Mouse (Mus musculus) urinary bladder, adult 2 months (tissue): ENCODE results near the gene Gsg1l. TPM values are rescaled to one million over a fixed set of nuclear protein-coding genes. Genes with fewer than 3 reads are reported as not detected.

Experiments
- DNase-seq: peaks from one replicate; pipeline ENCODE4 v3.0.0; 2022; ENCODE audit warnings: low spot score
- polyA plus RNA-seq: library from polyadenylated mRNA; depleted of rRNA; stranded (reverse); fragments of >200 nt; gene quantifications from 2 replicates; pipeline ENCODE4 v1.2.3, GENCODE M21; 2012

The Gsg1l gene
- polyA plus RNA-seq, 1 experiment: 0.63 TPM

DNA sequence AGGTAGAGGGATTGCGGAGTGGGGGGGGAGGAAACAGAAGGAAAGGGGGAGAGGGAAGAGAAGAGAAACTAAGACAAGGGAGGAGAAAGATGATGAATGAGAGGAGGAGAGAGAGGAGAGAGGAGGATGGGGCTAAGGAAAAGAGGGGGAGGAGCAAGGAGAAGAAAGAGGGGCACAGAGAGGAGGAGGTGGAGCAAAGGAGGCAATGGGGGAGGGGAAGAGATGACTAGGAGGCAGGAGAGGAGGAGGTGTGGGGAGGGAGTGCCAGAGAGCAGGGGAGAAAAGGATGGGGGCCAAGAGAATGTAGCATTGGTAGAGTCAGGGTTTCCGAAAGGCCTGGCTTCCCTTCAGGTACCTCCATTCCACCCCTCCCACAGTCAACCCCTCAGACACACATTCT is 147.9 kb downstream of the Gsg1l start:
- no peak for DNase-seq

DNA sequence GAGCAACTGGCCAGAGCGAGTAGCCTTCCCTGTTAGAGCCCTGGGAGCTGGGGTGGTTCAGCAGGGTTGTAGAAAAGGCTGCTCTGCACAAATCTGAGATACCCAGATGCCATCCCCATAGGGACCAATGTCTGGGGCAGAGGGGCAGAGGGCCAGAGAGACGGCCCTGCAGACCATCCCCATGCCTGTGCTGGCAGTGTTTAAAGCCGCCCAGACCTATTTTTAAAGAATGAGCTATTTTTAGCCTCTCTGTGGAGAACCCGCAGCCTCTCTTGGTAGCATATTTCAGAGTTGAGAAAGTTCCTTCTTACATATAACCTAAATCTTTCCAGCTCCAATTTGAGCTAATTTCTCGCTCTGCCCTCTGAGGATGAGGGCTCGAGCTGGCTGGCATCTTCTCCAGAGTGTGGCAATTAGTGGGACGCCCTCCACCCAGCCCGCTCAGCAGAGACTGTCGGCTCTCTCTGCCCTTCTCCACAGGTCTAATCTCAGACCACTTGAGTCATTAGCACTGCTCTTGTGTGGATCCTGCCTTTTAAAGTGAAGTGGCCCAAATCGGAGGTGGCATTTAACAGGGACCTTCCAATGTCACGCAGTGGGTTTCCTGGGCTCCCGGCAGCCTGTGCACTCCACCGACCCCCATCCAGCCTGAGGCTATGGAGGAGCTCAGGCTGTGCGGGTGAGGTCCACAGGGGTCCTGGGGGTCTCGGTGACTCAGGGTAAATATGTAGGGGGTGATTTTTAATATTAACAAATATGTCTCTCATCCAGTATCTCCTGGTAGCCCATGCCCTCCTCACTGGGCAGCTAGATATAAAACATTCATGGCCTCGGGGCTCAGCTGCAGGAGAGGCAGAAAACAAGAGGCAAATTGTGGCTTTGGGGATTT is 148.6 kb downstream of the Gsg1l start:
- no peak for DNase-seq

DNA sequence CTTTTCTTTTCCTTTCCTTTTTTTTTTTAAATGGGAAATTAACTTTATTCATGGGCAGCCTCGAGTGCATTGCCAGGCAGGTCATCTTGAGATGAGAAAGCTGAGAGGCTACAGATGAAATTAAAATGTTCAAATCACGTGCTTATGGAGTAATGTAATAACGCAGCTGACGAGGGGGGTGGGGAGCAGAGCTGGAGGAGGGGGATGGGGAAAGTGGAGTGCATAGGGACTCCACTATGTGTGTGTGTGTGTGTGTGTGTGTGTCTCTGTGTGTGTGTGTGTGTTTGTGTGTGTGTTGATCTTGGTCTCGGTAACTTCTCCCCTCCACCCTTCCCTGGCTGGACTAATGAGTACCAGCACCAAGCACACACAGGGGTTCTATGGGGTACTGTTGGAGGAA is 150.6 kb downstream of the Gsg1l start:
- no peak for DNase-seq

DNA sequence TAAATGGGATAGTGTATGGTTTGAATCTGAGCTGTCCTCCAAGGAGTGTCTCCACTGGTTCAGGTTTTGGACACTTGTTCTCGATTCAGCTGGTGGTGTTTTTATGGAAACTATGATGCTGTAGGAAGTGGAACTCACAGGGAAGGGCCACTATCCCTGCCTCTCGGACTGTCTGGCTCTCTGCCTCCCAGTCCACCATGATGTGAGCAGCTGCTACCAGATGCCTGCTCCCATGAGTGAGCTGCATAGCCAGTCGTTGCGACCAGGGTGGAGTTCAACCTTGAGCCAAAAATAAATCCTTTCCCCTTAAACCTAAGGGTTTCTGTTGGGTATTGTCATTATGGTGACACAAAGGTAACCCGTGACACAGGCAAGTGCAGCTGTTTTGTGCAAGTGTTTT is 158.2 kb downstream of the Gsg1l start:
- no peak for DNase-seq

DNA sequence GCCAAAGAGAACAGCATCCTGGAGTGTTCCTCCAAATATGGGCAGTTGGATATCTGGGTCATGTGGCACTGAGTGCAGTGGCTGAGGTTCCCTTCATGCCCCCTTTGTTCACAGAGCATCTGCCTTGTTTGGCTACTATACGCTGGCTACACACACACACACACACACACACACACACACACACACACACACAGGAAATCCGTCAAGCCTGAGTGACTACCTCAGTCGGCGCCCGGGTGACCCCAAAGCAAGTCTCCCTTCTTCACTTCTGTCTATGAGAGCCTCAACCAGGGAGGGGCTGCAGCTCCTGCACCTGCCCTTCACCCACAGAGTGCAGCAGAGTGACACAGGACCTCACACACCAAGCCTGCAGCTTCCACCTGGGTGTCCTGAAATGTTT is 161.4 kb downstream of the Gsg1l start:
- no peak for DNase-seq

DNA sequence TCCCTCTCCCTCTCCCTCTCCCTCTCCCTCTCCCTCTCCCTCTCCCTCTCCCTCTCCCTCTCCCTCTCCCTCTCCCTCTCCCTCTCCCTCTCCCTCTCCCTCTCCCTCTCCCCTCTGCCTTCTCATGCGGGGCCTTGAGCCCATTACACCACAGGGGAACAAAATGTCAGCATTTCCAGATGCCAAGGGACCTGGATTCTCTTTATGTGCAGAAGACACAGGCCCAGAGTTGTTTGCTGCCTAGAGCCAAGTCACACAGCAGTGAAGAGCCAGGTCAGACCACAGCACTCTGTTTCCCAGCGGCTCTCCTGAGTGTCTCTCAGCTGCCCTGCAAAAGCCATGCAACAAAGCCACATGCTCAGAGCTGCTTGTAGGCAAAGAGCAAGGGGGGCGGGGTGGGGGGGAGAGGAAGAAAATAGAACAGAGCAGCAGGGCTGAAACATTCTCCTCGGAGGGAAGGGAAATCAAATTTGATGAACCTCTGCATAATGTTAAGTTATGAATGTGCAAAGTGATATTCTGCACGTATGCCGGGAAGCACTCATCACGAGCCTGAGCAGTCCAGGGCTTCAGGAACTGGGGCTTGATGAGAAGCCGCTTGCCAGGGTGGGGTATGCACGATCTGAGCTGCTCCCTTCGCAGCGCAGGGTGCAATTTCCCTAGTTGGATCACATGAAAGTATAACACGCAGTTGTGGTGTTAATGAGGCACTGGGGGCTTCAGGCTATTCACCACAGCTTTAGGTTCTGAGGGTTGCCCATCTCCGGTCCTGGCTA is 181.6 kb downstream of the Gsg1l start:
- DNase-seq: no peak

DNA sequence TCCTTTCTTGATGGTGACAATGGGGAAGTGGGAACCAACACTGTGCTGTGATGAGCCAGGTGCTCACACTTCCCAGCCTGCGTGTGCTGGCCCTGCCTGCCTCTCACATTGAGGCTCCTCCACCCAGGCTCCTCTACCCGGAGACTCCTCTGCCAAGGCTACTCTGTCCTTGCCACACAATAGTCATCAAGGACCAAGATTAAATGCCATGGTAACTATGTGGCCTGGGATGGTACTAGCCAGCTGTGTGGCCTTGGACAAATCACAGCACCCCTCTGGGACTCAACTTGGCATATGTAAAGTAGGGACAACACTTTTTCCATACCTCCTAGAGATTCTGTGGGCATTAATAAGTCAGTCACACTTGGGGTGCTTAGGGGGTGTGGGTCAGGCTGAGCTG is 182.3 kb downstream of the Gsg1l start:
- DNase-seq: no peak

DNA sequence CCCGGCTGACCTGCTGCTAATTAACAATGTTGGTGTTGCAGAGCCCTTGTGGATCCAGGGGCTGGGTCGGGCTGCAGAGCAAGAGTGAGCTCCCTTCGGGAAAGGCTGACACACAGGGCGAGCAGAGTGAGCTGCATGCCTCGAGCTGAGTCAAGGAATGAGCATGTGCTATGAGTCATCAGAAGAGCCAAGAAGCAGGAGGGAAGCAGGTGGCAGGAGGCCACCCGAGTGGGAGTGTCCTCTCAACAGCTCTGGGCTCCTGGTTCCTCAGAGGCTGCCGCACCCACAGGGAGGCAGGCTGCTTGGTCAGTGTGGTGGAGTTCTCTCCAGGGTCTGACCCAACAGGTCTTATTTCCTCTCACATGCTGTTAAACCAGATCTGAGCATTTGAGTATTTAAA is 183.2 kb downstream of the Gsg1l start:
- DNase-seq: peak; percentile 51

DNA sequence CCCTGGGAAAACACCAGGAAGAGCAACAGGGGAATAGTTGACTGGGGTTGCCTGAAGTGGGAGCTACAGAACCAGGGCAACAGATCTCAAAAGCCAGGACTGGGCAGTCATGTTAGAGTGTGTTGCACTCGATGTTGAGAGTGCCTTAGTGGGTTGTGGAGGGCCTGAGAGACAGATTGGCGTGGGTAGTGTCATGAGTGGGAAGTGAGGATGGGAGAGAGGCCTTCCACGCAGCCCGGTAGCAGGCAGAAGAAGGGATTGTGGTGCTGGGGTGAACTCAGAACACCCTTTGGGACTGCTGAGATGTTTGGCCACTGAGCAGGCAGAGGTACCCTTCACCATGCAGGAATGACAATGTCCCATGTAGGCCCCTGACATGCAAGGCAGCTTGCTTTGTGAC is 185.2 kb downstream of the Gsg1l start:
- DNase-seq: no peak

DNA sequence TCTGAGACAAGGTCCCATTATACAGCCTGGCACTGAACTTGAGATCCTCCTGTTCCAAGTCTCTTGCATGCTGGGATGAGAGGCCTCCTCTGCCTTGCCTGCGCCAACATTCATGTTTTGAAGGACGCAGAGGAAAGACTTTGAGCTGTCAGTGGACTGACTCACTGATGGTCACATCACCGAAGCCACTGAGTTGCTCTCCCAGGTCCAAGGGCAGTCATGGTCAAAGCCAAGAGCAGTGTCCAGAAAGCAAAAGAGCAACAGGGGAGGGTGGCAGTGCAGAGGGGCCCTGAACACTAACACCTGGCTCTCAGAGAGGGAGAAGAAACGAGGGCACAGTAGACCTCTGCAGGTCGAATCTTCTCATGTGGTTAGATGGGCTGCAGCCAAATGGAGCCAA is 188.6 kb downstream of the Gsg1l start:
- DNase-seq: no peak

DNA sequence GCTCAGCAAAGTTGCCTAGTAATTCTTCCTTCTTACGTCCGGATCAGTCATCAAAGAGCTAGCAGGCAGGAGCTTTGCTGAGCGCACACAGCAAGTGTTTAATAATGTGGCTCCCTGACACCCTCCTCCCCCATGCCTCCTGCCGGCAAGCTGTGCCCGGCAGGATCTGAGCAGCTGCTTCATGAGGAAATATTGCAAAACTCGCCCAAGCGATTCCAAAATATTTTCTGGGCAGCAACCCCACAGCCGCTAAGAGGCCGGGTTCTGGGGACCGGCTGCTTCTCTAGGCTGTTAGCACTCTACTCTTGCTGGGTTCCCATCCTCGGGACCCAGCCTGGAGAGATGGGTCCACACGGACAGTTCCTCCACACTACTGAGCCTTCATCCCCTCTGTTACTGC is 193.8 kb downstream of the Gsg1l start:
- DNase-seq: no peak

DNA sequence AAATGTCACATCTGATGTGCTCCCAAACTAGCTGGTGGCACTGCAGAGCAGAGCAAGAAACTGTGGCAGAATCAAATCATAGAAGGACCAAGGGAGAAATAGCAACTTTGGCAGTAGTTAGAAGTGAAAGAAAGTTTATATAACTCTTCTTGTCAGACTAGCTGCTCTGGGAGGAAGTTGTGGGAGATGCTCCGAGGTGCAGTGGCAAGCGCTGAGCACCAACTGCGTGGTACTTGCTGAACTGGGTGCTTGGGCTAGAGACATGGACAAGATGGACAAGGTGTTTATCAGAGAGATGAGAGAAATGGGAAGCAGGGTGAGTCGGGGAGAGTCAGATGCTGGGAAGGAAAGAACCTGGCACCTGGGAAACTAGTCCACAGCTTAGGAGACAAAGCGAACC is 194.4 kb downstream of the Gsg1l start:
- no peak for DNase-seq

DNA sequence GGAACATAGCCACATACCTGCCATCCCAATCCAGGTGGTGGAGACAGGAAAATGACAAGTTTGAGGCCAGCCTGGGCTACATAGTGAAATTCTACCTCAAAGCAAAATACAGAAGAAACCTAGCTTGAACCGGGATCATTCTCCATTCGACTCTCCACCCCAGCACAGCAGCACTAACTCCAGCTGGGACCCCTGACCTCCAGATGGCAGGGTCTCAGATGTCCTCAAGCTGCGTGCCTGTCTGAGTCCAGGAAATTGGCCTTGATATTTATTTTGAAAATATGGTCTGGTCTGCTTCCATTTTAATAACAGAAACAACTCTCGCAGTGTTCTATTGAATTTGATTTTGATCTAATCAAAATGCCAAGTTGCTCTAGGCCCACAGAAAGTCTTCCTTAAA is 195.1 kb downstream of the Gsg1l start:
- no peak for DNase-seq

DNA sequence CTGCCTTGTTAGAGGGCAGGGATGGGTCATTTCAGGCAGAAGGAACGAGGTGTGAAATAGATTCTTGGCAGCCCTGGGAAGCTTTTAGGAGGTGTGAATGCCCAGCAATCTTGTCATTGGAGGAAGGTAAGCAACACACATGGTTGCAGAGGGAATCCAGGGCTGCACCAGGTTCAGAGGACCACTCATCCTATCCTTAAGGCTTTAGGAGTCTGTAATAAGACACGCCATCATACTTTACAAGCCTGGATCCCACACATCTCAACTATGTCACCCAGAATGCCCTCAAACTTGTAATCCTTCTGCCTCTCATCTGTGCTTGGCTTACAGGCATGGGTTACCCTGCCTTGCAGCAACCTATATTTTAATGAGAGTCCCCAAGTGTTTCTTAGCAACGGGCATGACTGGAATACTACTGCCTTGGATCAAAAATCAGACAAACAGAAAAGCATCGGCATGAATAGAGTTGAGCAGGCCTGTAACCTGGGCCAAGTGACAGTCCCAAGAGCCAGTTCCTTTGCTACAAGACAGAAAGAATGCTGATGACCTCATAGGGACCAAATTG is 196.0 kb downstream of the Gsg1l start:
- DNase-seq: no peak

DNA sequence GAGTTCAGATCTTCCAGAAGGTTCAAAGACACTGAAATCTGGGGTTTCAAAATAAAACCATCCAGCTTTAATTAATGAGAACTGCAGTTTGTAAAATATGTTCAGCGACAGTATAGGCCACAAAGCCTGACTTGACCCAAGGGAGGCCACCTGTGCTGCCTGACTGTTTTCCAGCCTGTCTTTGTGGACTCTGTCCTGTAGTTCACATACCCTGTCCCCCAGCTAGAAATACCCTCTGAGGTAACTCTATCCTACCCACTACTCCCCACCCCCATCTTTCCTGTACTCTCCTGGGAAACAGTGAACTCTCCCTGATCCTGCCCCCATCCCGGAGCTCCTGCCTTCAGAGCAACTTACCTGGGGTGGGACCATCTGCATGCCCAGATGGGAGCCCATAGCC is 199.0 kb downstream of the Gsg1l start:
- DNase-seq: no peak

DNA sequence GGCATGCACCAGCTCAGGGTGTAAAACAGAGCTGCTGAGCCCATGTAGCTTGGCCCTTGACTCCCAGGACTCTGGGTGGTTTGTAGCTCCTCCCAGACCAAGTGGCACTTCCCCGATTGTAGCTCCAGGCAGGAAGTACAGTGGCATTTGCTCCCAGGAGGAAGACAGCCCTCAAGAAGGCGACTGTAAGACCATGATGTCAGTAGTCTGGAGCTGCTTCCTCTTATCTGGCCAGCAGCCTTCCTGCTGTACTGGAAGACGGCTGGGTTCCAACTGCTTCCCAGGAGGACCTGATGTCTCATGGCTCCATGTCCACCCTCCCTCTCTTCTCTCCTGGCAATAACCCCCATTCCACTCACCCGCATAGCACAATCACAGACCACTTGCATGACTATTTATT is 204.2 kb downstream of the Gsg1l start:
- no peak for DNase-seq

DNA sequence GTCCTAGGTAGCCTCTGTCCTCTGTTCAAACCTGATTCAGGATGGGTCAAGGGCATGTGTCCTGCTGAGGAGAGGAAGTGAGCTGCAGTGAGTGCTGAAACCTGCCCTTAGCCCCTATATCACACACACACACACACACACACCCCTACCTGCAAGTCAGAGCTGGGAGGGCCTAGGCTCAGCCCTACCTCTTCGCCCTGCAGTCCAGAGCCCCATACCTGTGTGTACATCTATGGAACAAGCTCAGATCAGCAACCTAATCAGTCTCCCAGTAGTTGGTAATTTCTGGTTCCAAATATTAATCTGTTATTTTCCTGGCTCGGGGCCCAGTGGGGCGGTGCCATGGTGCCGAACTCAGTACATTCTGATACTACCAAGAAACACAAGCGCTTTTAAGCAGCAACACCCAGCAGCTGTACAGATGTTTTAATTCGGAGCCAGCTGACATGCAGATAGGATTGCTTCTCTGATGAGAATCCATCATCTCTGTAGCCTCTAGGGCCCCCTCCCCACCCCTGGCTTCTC is 208.2 kb downstream of the Gsg1l start:
- DNase-seq: no peak

DNA sequence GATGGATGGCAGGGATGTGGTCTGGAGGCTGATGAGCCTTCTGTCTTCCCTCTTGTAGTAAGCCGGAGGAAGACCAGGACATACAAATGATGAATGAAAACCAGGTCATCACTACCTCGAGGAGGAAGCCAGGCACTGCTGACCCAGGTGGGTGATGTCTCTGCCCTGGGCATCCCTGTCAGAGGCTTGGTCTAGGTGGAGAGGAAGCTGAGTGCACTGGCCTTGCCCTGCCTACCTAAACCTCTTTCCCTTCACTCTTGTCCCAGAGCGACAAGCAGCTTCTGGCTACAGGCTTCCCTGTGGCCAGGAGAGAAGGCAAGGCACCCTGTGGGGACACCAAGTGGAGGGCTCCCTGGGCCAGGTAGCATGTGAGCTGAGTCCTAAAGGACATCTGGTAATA is 209.3 kb downstream of the Gsg1l start:
- no peak for DNase-seq

DNA sequence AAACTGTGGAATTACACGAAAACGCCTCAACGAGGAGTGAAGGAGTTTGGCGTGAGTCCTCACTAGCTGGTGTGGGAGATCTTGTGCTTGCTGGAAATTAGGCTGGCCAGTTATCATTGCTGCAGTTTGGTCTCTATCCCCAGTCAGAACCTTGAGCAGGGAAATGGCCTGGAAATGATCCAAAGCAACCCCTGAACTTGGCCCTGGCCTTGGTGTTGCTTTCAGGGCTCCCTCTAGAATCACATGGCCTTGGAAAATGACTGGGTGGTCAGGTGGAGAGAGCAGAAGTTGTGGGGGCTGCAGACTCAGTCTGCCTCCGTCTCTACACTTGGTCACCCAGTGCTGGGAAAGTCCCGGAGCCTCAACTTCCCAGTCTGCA is 210.0 kb downstream of the Gsg1l start:
- DNase-seq: no peak

DNA sequence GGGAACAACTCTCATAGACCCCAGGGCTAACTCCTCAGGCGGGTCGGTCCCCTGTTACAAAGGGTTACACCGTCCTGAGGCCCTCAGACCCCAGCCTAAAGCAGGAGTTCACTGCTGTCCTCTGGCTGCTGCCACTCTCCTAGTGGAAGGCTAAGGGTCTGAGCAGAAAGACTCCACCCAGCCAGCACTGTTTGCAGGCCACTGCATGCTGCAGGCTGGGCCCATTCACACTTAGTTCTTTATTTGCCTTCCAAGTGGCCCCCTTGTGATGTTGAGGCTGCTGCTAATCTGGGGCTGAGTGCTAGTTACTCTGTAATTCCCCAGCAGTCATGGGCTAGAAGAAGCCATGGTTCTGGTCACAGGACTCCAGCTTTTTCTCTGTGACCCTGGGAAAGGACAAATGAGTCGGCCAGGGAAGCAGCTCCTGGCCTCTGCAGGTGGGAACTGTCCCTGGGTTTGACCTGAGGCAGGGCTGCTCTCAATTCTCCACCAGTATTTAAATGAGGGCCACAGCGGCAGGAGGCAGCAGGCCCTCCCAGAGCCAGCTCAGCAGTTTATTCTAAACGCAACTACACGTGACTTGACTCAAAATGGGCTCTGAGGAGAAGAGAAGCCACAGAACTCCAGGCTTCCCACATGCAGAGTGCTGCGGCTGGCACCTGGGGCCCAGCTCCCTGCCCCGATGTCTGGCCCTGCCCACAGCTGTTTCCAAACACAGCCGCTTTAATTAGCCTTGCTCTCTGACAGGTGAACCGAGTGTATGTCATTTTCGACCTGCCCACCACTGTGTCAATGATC is 210.6 kb downstream of the Gsg1l start:
- DNase-seq: no peak

DNA sequence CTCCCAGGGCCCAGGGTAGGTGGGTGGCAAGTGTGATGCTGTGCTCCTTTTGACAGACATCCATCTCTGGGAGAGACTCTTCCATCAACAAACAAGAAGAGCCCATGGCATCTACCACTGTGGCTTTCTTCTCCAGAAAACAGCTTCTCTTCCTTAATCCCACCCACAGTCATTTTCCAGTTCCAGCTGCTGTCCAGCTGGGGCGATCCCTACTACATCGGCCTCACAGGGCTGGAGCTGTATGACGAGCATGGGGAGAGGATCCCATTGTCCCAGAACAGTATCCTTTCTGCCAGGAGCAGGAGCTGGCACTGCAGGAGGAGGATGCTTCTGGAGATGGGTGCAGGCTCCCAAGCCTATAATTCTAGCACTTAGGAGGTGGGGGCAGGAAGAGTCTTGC is 213.6 kb downstream of the Gsg1l start:
- no peak for DNase-seq

DNA sequence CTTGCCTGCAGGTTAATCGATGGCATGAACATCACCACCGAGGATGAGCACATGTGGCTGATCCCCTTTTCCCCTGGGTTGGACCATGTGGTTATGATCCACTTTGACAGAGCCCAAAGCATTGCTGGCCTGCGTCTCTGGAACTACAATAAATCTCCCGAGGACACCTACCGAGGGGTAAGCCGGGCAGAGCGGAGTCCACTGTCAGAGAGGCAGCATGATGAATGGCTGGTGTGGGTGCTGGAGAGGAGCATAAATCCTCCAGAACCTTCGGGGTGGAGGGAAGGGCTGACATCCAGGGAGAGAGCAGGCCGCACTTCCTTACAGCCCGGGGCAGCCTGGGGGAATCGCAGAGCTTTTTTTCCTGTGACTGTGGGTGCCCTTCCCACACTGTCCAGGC is 217.0 kb downstream of the Gsg1l start:
- DNase-seq: no peak
